Mouse (Mus musculus): ENCODE measurements around the gene Clec16a. TPM values are rescaled to one million over a fixed set of nuclear protein-coding genes. Genes with fewer than 3 reads are reported as not detected.

The Clec16a gene
- total RNA-seq, 2 experiments from 2014 or later, result 11.5 to 12.6 TPM

GRCm38 (mm10) chr16:10533781-10534180 lies 11.4 kb upstream of the Clec16a start:
- no peak for ATAC-seq (replicated peaks; ENCODE audit: poor library complexity)

GRCm38 (mm10) chr16:10534567-10534966 lies 10.6 kb upstream of the Clec16a start:
- no peak for ATAC-seq (replicated peaks; ENCODE audit: poor library complexity)

- ATAC-seq (replicated peaks; ENCODE audit: poor library complexity), result no peak
These were observed 8.8 kb upstream of the Clec16a start for GRCm38 (mm10) chr16:10536323-10536722.

GRCm38 (mm10) chr16:10536961-10537360 lies 8.2 kb upstream of the Clec16a start:
- no peak for ATAC-seq (replicated peaks; ENCODE audit: poor library complexity)

- peak; percentile 21 for ATAC-seq (replicated peaks; ENCODE audit: poor library complexity)
These were observed 4.2 kb upstream of the Clec16a start for GRCm38 (mm10) chr16:10540763-10541597.

GRCm38 (mm10) chr16:10541598-10541930 lies 3.6 kb upstream of the Clec16a start:
- no peak for ATAC-seq (replicated peaks; ENCODE audit: poor library complexity)

- no peak for ATAC-seq (replicated peaks; ENCODE audit: poor library complexity)
These were observed 2.9 kb upstream of the Clec16a start for GRCm38 (mm10) chr16:10542266-10542665.

- peak; percentile 83 for ATAC-seq (replicated peaks; ENCODE audit: poor library complexity)
These were observed 2.3 kb upstream of the Clec16a start, which contains the start of gene Dexi for GRCm38 (mm10) chr16:10542698-10543365. Gene Dexi, minus strand, starts transcription at chr16:10543054.

- ATAC-seq (replicated peaks; ENCODE audit: poor library complexity), result no peak
These were observed 1.7 kb downstream of the Clec16a start for GRCm38 (mm10) chr16:10546865-10547264.

GRCm38 (mm10) chr16:10548938-10549337 lies 3.8 kb downstream of the Clec16a start:
- ATAC-seq (replicated peaks; ENCODE audit: poor library complexity), result no peak

GRCm38 (mm10) chr16:10549600-10549999 lies 4.5 kb downstream of the Clec16a start:
- no peak for ATAC-seq (replicated peaks; ENCODE audit: poor library complexity)

GRCm38 (mm10) chr16:10551592-10551991 lies 6.5 kb downstream of the Clec16a start:
- ATAC-seq (replicated peaks; ENCODE audit: poor library complexity), result no peak

GRCm38 (mm10) chr16:10553858-10554257 lies 8.7 kb downstream of the Clec16a start:
- 0 out of 2 replicates have a peak, but pooled peaks have one; percentile 37 for ATAC-seq (replicated peaks; ENCODE audit: poor library complexity)

- ATAC-seq (replicated peaks; ENCODE audit: poor library complexity), result no peak
These were observed 14.9 kb downstream of the Clec16a start for GRCm38 (mm10) chr16:10559991-10560390.

- ATAC-seq (replicated peaks; ENCODE audit: poor library complexity), result peak; percentile 99
These were observed 20.2 kb downstream of the Clec16a start for GRCm38 (mm10) chr16:10565278-10565885.

- ATAC-seq (replicated peaks; ENCODE audit: poor library complexity), result no peak
These were observed 22.0 kb downstream of the Clec16a start for GRCm38 (mm10) chr16:10567153-10567552.

GRCm38 (mm10) chr16:10569809-10570395 lies 24.8 kb downstream of the Clec16a start:
- ATAC-seq (replicated peaks; ENCODE audit: poor library complexity), result peak; percentile 28; the same call in 1 of the 2 replicates

- no peak for ATAC-seq (replicated peaks; ENCODE audit: poor library complexity)
These were observed 25.6 kb downstream of the Clec16a start for GRCm38 (mm10) chr16:10570708-10571107.

GRCm38 (mm10) chr16:10571820-10572219 lies 26.7 kb downstream of the Clec16a start:
- ATAC-seq (replicated peaks; ENCODE audit: poor library complexity), result peak; percentile 71

- ATAC-seq (replicated peaks; ENCODE audit: poor library complexity), result no peak
These were observed 29.8 kb downstream of the Clec16a start for GRCm38 (mm10) chr16:10574936-10575335.

- no peak for ATAC-seq (replicated peaks; ENCODE audit: poor library complexity)
These were observed 30.8 kb downstream of the Clec16a start for GRCm38 (mm10) chr16:10575915-10576314.
